Mouse (Mus musculus) ES-CJ7 (cell line): ENCODE measurements at regions not wholly inside any gene's neighbourhood (a gene's known extent, or its start where the extent isn't known, plus 50 kb on each side); places are given as distances from the start of the nearest gene placed in this dataset.

ENCODE experiments used
- DNase-seq: peaks from one replicate; pipeline ENCODE4 v3.0.0; 2011; ENCODE audit warnings: low read depth, low spot score

GRCm38 (mm10) chr3:50939602-50940001 is 284.6 kb upstream of the Noct start:
- no peak for DNase-seq

- no peak for DNase-seq
Measured at GRCm38 (mm10) chr3:50940656-50941055, 283.6 kb upstream of the Noct start.

- DNase-seq = no peak
Measured at GRCm38 (mm10) chr3:50953456-50953855, 270.8 kb upstream of the Noct start.

- DNase-seq = no peak
Measured at GRCm38 (mm10) chr3:50970386-50970785, 253.9 kb upstream of the Noct start.

GRCm38 (mm10) chr3:50973081-50973480 is 251.2 kb upstream of the Noct start:
- no peak for DNase-seq

GRCm38 (mm10) chr3:50976141-50976780 is 248.0 kb upstream of the Noct start:
- DNase-seq = no peak

GRCm38 (mm10) chr3:50976818-50977217 is 247.4 kb upstream of the Noct start:
- no peak for DNase-seq

GRCm38 (mm10) chr3:50978636-50979035 is 245.6 kb upstream of the Noct start:
- no peak for DNase-seq

GRCm38 (mm10) chr3:50979592-50979991 is 244.7 kb upstream of the Noct start:
- DNase-seq = peak; percentile 21

- DNase-seq = no peak
Measured at GRCm38 (mm10) chr3:50981751-50982150, 242.5 kb upstream of the Noct start.

- DNase-seq = no peak
Measured at GRCm38 (mm10) chr3:50982649-50983048, 241.6 kb upstream of the Noct start.

- DNase-seq = no peak
Measured at GRCm38 (mm10) chr3:50983126-50983525, 241.1 kb upstream of the Noct start.

- no peak for DNase-seq
Measured at GRCm38 (mm10) chr3:50983962-50984765, 240.1 kb upstream of the Noct start.

- no peak for DNase-seq
Measured at GRCm38 (mm10) chr3:50987821-50988220, 236.4 kb upstream of the Noct start.

GRCm38 (mm10) chr3:50990810-50991209 is 233.4 kb upstream of the Noct start:
- DNase-seq = no peak

- DNase-seq = no peak
Measured at GRCm38 (mm10) chr3:50992581-50993313, 231.5 kb upstream of the Noct start.

GRCm38 (mm10) chr3:50999745-51000144 is 224.5 kb upstream of the Noct start:
- DNase-seq = no peak

- no peak for DNase-seq
Measured at GRCm38 (mm10) chr3:51000938-51001337, 223.3 kb upstream of the Noct start.

GRCm38 (mm10) chr3:51002662-51003061 is 221.6 kb upstream of the Noct start:
- no peak for DNase-seq

GRCm38 (mm10) chr3:51003506-51004170 is 220.6 kb upstream of the Noct start:
- no peak for DNase-seq

GRCm38 (mm10) chr3:51004216-51004615 is 220.0 kb upstream of the Noct start:
- DNase-seq = no peak

GRCm38 (mm10) chr3:51009098-51009497 is 215.1 kb upstream of the Noct start:
- no peak for DNase-seq
